Mouse (Mus musculus) bone marrow macrophage, adult 2 months (primary cell): ENCODE data around the gene Adar.

Experiments
- CTCF ChIP-seq: IDR thresholded peaks from 2 replicates; pipeline ENCODE4 v1.5.1; 2012; ENCODE audit warnings: low read depth, mild to moderate bottlenecking, low read length, moderate library complexity
- POLR2A ChIP-seq: IDR thresholded peaks from 2 replicates; pipeline ENCODE4 v1.6.1; 2012; ENCODE audit warnings: mild to moderate bottlenecking, low read depth, low read length, borderline replicate concordance

- no peak for TF ChIP-seq CTCF
- no peak for TF ChIP-seq POLR2A
Measured at GRCm38 (mm10) chr3:89799476-89799875, 84.7 kb downstream of the Adar start.
